Mouse (Mus musculus): ENCODE data around the gene Izumo2. TPM values are rescaled to one million over a fixed set of nuclear protein-coding genes. Genes with fewer than 3 reads are reported as not detected.

The Izumo2 gene
- total RNA-seq (2012; rRNA removed) (not detected in 2 replicates), total RNA-seq (2014; rRNA removed) (not detected in 2 replicates), polyA plus RNA-seq (2012; ENCODE audit: insufficient read length, low read depth) (not detected in 2 replicates)

DNA sequence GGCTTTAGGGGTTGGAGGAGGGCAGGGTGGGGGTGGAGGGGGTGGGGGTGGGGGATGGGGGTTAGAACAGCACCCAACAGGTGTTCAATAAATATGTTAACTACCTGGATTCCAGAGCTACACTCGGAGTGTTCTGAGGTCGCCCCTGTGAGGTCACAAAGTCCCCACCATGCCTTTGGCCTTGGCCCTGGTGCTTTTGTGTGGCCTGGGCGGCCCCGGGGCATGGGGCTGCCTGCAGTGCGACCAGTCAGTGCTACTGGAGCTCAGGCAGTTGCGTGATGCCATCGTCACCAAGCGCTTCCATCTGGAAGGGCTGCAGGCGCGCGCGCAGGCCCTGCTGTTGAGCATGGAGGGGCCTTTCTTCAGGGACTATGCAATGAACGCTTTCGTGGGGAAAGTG, at the start of gene Izumo2:
Gene Izumo2, plus strand, starts transcription at position 169 of the 400 bp plus-strand sequence.
- in situ Hi-C loops (cut with MboI; ENCODE audit: low pct_ligation_motif_present, low pct_unique_long_range_greater_than_20kb, low sequenced_read_pairs): no loop called here
- Histone ChIP-seq H3K9ac (ENCODE audit: insufficient read depth, low read depth) (no peak within 1 kb of the TSS), H3K4me3 (replicated peaks in 1 of 3; ENCODE audit: low read depth in 2 of 3, low read length in 2 of 3, poor library complexity in 1 of 3) (no peak within 1 kb of the TSS), H3K36me3 (replicated peaks in 1 of 2; ENCODE audit: control insufficient read depth in 1 of 2, insufficient read depth in 1 of 2, low read length in 1 of 2) (no peaks in the 10 kb centered on the region), H3K27ac (ENCODE audit: insufficient read depth, low read depth) (no peak within 1 kb of the TSS), H3K79me2 (replicated peaks; ENCODE audit: control insufficient read depth, extremely low read depth, insufficient read depth, poor library complexity, severe bottlenecking) (no peaks in the 10 kb centered on the region), H3K4me1 (ENCODE audit: control insufficient read depth in 1 of 2, insufficient read depth in 2 of 2) (no peaks in the 10 kb centered on the region), H3K9me3 (replicated peaks; ENCODE audit: low read length) (peaks cover 2% of the 10 kb centered on the region), H3K4me2 (ENCODE audit: insufficient read depth, low read depth, poor library complexity, severe bottlenecking) (no peak within 1 kb of the TSS), H3K27me3 (replicated peaks) (peaks cover 2% of the 10 kb centered on the region)
- TF ChIP-seq KAT2A (IDR thresholded peaks at IDR 0.05; ENCODE audit: insufficient replicate concordance, low read length): no peak
- no peak for TF ChIP-seq USF1 (IDR thresholded peaks at IDR 0.05; ENCODE audit: low read depth, low read length)
- no peak for TF ChIP-seq MAX (IDR thresholded peaks at IDR 0.05; ENCODE audit: low read length)
- no peak for TF ChIP-seq CHD1 (IDR thresholded peaks at IDR 0.05; ENCODE audit: low read depth, low read length)
- no peak for TF ChIP-seq ZNF384 (IDR thresholded peaks at IDR 0.05; ENCODE audit: low read depth, low read length)
- TF ChIP-seq ETS1 (conservative IDR thresholded peaks at IDR 0.05; ENCODE audit: low read depth, low read length): no peak
- TF ChIP-seq UBTF (IDR thresholded peaks at IDR 0.05; ENCODE audit: low read depth, low read length): no peak
- TF ChIP-seq MXI1 (IDR thresholded peaks at IDR 0.05; ENCODE audit: low read depth, low read length): no peak
- TF ChIP-seq CHD2 (IDR thresholded peaks at IDR 0.05; ENCODE audit: low read length): no peak
- no peak for TF ChIP-seq ZKSCAN1 (IDR thresholded peaks at IDR 0.05; ENCODE audit: borderline replicate concordance, low read depth, low read length)
- TF ChIP-seq ELF1 (IDR thresholded peaks at IDR 0.05; ENCODE audit: low read depth, low read length): no peak
- no peak for TF ChIP-seq POLR2AphosphoS2 (IDR thresholded peaks at IDR 0.05; ENCODE audit: low read depth, low read length)
- TF ChIP-seq TBP (conservative IDR thresholded peaks at IDR 0.05; ENCODE audit: low read depth, low read length): no peak
- DNase-seq (ENCODE audit: extremely low read depth): no peak
- dilution Hi-C loops (cut with MboI; ENCODE audit: extremely low pct_ligation_motif_present, extremely low pct_unique_long_range_greater_than_20kb, low sequenced_read_pairs): no loop called here

DNA sequence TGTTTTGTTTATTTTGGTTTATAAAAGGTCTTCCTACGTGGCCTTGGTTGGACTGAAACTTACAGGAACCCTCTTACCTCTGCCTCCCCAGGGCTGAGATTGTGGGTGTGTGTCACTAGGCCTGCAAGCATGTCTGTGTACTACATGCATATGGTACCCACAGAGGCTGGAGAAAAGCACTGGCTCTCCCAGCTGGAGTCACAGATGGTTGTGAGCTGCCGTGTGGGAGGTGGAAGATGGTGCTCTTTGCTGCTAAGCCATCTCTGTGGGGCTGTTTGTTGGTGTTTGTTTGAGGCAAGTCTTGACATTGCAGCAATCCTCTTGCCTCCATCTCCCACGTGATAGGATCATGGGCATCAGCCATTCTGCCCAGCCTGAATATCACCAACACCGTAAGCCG, 47.3 kb upstream of the Izumo2 start:
- Histone ChIP-seq H3K27ac (ENCODE audit: insufficient read depth, low read depth) (no peak overlapping the region), H3K4me1 (ENCODE audit: control insufficient read depth in 1 of 2, insufficient read depth in 2 of 2) (peaks cover 6 to 10% of the 10 kb centered on the region in 2 experiments; a peak in 3 of 4 replicates), H3K9ac (ENCODE audit: insufficient read depth, low read depth) (no peak overlapping the region), H3K27me3 (replicated peaks) (peaks cover 2% of the 10 kb centered on the region), H3K4me3 (replicated peaks in 1 of 3; ENCODE audit: low read depth in 2 of 3, low read length in 2 of 3, poor library complexity in 1 of 3) (no peak overlapping the region), H3K79me2 (replicated peaks; ENCODE audit: control insufficient read depth, extremely low read depth, insufficient read depth, poor library complexity, severe bottlenecking) (no peaks in the 10 kb centered on the region), H3K36me3 (replicated peaks in 1 of 2; ENCODE audit: control insufficient read depth in 1 of 2, insufficient read depth in 1 of 2, low read length in 1 of 2) (no peaks in the 10 kb centered on the region), H3K4me2 (ENCODE audit: insufficient read depth, low read depth, poor library complexity, severe bottlenecking) (no peak overlapping the region), H3K9me3 (replicated peaks; ENCODE audit: low read length) (peaks cover 3% of the 10 kb centered on the region)
- no peak for DNase-seq (ENCODE audit: extremely low read depth)
- dilution Hi-C loops (cut with MboI; ENCODE audit: extremely low pct_ligation_motif_present, extremely low pct_unique_long_range_greater_than_20kb, low sequenced_read_pairs): no loop called here
- TF ChIP-seq CTCF (conservative IDR thresholded peaks at IDR 0.05 in 1 of 2, IDR thresholded peaks at IDR 0.05 in 1 of 2; ENCODE audit: low read depth in 2 of 2, low read length in 2 of 2) (no peak), PAX5 (IDR thresholded peaks at IDR 0.05; ENCODE audit: low read length) (no peak), MEF2A (IDR thresholded peaks at IDR 0.05; ENCODE audit: borderline replicate concordance, low read depth, low read length) (no peak), ZNF384 (IDR thresholded peaks at IDR 0.05; ENCODE audit: low read depth, low read length) (no peak), BHLHE40 (IDR thresholded peaks at IDR 0.05; ENCODE audit: low read depth, low read length) (no peak), ZKSCAN1 (IDR thresholded peaks at IDR 0.05; ENCODE audit: borderline replicate concordance, low read depth, low read length) (no peak), CHD1 (IDR thresholded peaks at IDR 0.05; ENCODE audit: low read depth, low read length) (no peak), TBP (conservative IDR thresholded peaks at IDR 0.05; ENCODE audit: low read depth, low read length) (no peak), CHD2 (IDR thresholded peaks at IDR 0.05; ENCODE audit: low read length) (no peak), JUN (IDR thresholded peaks at IDR 0.05; ENCODE audit: insufficient read depth, low read depth, low read length) (no peak), MAZ (IDR thresholded peaks at IDR 0.05; ENCODE audit: low read depth, low read length) (no peak)
- in situ Hi-C loops (cut with MboI; ENCODE audit: low pct_ligation_motif_present, low pct_unique_long_range_greater_than_20kb, low sequenced_read_pairs): no loop called here
